Mouse (Mus musculus) midbrain, postnatal 0 days (tissue): Measurements from ENCODE around the gene Trappc12. TPM values are rescaled to one million over a fixed set of nuclear protein-coding genes. Genes with fewer than 3 reads are reported as not detected.
A peak's percentile ranks its signal among the peaks of the same experiment; 100 is the strongest.
"Not testable (repeated sequence)": the region's sequence is repeated elsewhere in the genome, so short reads cannot be mapped to it uniquely, and the experiment has no call there.

Source experiments
- ATAC-seq: fragments of 200-750 bp; cut with Nextera tagmentation; 2 replicates; pipeline ENCODE4 v1.8.0; 2017; ENCODE audit warnings: moderate number of reproducible peaks, mild to moderate bottlenecking, moderate TSS enrichment, moderate library complexity; ENCODE audit not compliant: low FRiP score
- DNase-seq: peaks from one replicate; pipeline ENCODE4 v3.0.0-alpha.2; 2015; ENCODE audit warnings: low spot score
- H3K27ac ChIP-seq: fragments of 300-500 bp; sonication (generic); 2 replicates; pipeline ENCODE4 v1.5.1; 2014; ENCODE audit warnings: low read depth, mild to moderate bottlenecking, low read length, mixed read lengths
- H3K27me3 ChIP-seq: fragments of 300-500 bp; sonication (generic); 2 replicates; pipeline ENCODE4 v1.6.1; 2014; ENCODE audit warnings: low read length, control low read depth, mixed read lengths; ENCODE audit not compliant: insufficient read depth
- H3K36me3 ChIP-seq: fragments of 300-500 bp; sonication (generic); 2 replicates; pipeline ENCODE4 v1.6.1; 2014; ENCODE audit warnings: low read length, control low read depth, mixed read lengths; ENCODE audit not compliant: insufficient read depth
- H3K4me1 ChIP-seq: fragments of 300-500 bp; sonication (generic); 2 replicates; pipeline ENCODE4 v1.6.1; 2014; ENCODE audit warnings: mild to moderate bottlenecking, control low read depth, antibody characterized with exemption, low read length, mixed read lengths; ENCODE audit not compliant: insufficient read depth
- H3K4me2 ChIP-seq: fragments of 300-500 bp; sonication (generic); 2 replicates; pipeline ENCODE4 v1.6.1; 2014; ENCODE audit warnings: low read depth, mild to moderate bottlenecking, low read length, mixed read lengths; ENCODE audit not compliant: poor library complexity, severe bottlenecking
- H3K4me3 ChIP-seq: fragments of 300-500 bp; sonication (generic); 2 replicates; pipeline ENCODE4 v1.5.1; 2014; ENCODE audit warnings: low read depth, mild to moderate bottlenecking, low read length, moderate library complexity
- H3K9ac ChIP-seq: fragments of 300-500 bp; sonication (generic); replicated peaks from 2 replicates; pipeline ENCODE4 v1.6.1; 2014; ENCODE audit warnings: mild to moderate bottlenecking, low read length, moderate library complexity, mixed read lengths; ENCODE audit not compliant: poor library complexity, severe bottlenecking
- H3K9me3 ChIP-seq: fragments of 300-500 bp; sonication (generic); 2 replicates; pipeline ENCODE4 v1.6.1; 2016; ENCODE audit warnings: low read length, control low read depth
- CTCF ChIP-seq: IDR thresholded peaks from 2 replicates; pipeline ENCODE4 v1.5.1; 2016; ENCODE audit warnings: antibody characterized with exemption, mild to moderate bottlenecking
- WGBS: fragments of 180-500 bp; shearing (Covaris S2); extraction: QIAGEN DNeasy Blood & Tissue Kit; methylation state at CpG from one replicate; pipeline ENCODE4 v1.1.7; 2014; 5-methylcytosine and 5-hydroxymethylcytosine counted together
- polyA plus RNA-seq: library from polyadenylated mRNA; unstranded; fragments of >200 nt; fragmentation: Nextera tagmentation; extraction: Ambion mirVana; gene quantifications from 2 replicates; pipeline ENCODE4 v1.2.1, GENCODE M21; 2015
- total RNA-seq: library from RNA; depleted of rRNA; stranded (reverse); fragments of >200 nt; gene quantifications from 2 replicates; pipeline ENCODE4 v1.2.3, GENCODE M21; 2014

The Trappc12 gene
- total and polyA plus RNA-seq, 2 experiments from 2014 or later, result 37.9 to 53.2 TPM

GRCm38 (mm10) chr12:28750876-28751275, 604 bp upstream of the Trappc12 start:
- 97% methylated on average over 5 of the region's 5 CpGs for WGBS
- peaks cover 12% of the 10 kb centered on the region; the same call in 1 of the 2 replicates for H3K4me1 ChIP-seq
- no peak overlapping the region for H3K9ac ChIP-seq
- no peaks in the 10 kb centered on the region for H3K9me3 ChIP-seq
- no peaks in the 10 kb centered on the region for H3K27me3 ChIP-seq
- H3K4me2 ChIP-seq, result peak overlapping the region; percentile 92; the same call in 1 of the 2 replicates
- no peak for TF ChIP-seq CTCF
- H3K4me3 ChIP-seq, result no peak overlapping the region; the same call in 1 of the 2 replicates
- DNase-seq (no peak), ATAC-seq (no peak)
- H3K36me3 ChIP-seq, result peaks cover 12% of the 10 kb centered on the region
- no peak overlapping the region for H3K27ac ChIP-seq

DNA sequence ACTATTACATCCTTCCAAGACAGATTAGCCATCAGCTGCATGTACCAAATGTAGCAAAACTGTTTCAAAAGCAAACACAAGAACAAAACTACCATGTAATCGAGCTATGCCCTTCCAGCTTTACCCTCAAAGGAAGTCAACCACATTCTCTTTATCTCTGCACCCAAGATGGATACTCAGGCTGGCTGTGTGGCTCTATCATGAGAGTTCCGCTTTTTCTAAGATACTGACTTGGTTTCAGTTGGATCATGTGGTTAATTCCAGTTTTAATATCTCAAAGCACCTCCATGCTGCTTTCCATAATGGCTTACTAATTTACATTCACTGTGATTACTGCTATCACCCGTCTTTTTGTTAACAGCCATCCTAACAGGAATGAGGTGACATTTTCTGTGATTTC, 6.9 kb downstream of the Trappc12 start:
- Histone ChIP-seq H3K9me3 (no peaks in the 10 kb centered on the region), H3K4me1 (no peaks in the 10 kb centered on the region), H3K9ac (no peak overlapping the region), H3K36me3 (peaks cover 23% of the 10 kb centered on the region), H3K27ac (no peak overlapping the region), H3K4me3 (no peak overlapping the region), H3K4me2 (no peak overlapping the region), H3K27me3 (no peaks in the 10 kb centered on the region)
- ATAC-seq, result no peak
- no peak for DNase-seq
- TF ChIP-seq CTCF, result no peak
- whole genome bisulfite sequencing, result 78% methylated on average over 3 of the region's 3 CpGs

DNA sequence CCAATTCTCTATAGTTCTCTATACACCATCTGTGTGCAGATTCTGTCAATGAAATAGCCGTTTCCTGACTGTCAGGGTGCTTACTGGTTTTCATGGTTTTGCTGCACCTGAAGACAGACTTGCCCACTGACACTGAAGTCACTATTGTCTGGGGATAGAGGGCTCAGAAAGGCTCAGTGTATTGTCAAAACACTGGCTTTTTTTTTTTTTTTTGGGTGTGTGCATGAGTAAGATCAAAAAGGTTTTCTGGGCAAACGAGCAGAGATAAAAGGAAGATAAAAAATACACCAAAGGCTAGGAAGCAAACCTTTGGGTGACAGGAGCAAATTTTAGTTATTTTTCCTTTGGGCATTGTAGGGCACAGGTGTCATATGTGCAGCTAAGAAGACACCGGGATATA, 15.0 kb downstream of the Trappc12 start:
- Histone ChIP-seq H3K27me3 (no peaks in the 10 kb centered on the region), H3K4me2 (no peak overlapping the region), H3K36me3 (peaks cover 32% of the 10 kb centered on the region), H3K9me3 (no peaks in the 10 kb centered on the region), H3K9ac (no peak overlapping the region), H3K27ac (no peak overlapping the region), H3K4me1 (no peaks in the 10 kb centered on the region), H3K4me3 (no peak overlapping the region)
- TF ChIP-seq CTCF, result no peak
- 93% methylated on average over 3 of the region's 3 CpGs for WGBS
- DNase-seq (no peak), ATAC-seq (no peak)

GRCm38 (mm10) chr12:28734271-28734670, 16.0 kb downstream of the Trappc12 start:
- peaks cover 37% of the 10 kb centered on the region for H3K36me3 ChIP-seq
- no peak overlapping the region for H3K4me2 ChIP-seq
- H3K4me1 ChIP-seq, result no peaks in the 10 kb centered on the region
- WGBS, result 96% methylated on average over 1 of the region's 1 CpGs
- H3K27ac ChIP-seq, result no peak overlapping the region
- no peak overlapping the region for H3K4me3 ChIP-seq
- ATAC-seq (no peak), DNase-seq (no peak)
- TF ChIP-seq CTCF, result no peak
- no peak overlapping the region for H3K9ac ChIP-seq
- no peaks in the 10 kb centered on the region for H3K27me3 ChIP-seq
- H3K9me3 ChIP-seq, result no peaks in the 10 kb centered on the region

DNA sequence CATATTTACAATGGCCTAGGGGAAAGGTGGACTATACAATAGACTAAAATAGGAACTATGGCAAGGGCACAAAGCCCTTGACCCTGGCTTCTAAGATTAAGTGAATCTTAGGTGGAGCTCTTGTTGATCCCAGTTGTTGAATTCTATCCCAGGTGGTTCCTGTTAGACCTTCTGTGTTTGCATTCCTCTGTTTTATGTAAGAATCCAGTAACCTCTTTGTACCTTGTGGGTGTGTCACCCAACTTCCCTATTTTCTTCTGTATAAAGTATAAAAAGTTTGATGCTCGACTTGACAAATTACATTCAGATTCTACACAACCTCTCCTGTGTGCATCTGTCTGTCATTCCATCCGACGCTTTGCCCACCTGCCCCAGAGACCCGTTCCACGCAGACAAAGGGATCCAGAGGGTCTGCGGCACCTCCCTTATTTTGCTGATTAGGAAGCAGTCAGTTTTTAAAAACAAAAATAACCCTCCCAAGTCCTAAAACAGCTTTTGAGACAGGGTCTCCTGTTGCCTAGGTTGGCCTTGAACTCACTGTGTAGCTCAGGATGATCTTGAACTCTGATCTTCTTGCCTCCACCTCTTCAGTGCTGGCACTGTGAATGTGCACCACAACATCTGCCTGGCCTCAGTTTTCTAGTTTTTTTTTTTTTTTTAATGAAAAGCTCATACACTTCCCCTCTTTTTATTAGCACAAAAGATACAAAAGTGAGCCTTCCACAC, 16.6 kb downstream of the Trappc12 start:
- H3K4me1 ChIP-seq, H3K4me2 ChIP-seq, H3K4me3 ChIP-seq, H3K27me3 ChIP-seq, DNase-seq, H3K9ac ChIP-seq, H3K27ac ChIP-seq, H3K9me3 ChIP-seq, ATAC-seq: not testable (repeated sequence)
- 95% methylated on average over 6 of the region's 6 CpGs for WGBS
- peaks cover 37% of the 10 kb centered on the region for H3K36me3 ChIP-seq

DNA sequence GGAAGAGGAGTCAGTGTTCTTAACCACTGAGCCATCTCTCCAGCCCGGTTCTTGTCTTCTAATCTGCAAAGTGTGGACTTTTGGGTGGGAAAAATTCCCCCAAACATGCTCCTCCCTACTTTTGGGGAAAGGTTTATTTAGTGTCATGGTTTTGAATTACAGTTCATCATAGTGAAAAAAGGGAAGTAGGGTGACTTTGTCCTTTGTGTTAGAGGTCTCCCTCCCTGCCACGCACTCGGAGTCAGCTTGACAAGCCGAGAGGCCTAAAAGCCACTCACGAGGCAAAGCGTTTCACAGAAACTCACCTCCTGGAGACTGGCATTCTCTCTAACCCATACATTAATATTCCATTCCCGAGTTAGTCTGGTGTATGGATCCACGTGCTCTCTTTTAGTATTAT, 17.6 kb downstream of the Trappc12 start:
- no peak for TF ChIP-seq CTCF
- peaks cover 37% of the 10 kb centered on the region for H3K36me3 ChIP-seq
- ATAC-seq (no peak), DNase-seq (no peak)
- no peaks in the 10 kb centered on the region for H3K9me3 ChIP-seq
- no peaks in the 10 kb centered on the region for H3K27me3 ChIP-seq
- no peak overlapping the region for H3K4me3 ChIP-seq
- no peaks in the 10 kb centered on the region for H3K4me1 ChIP-seq
- no peak overlapping the region for H3K4me2 ChIP-seq
- WGBS, result 93% methylated on average over 8 of the region's 8 CpGs
- no peak overlapping the region for H3K27ac ChIP-seq
- H3K9ac ChIP-seq, result no peak overlapping the region
